Mouse (Mus musculus) liver, embryonic 15.5 days (tissue): ENCODE results near the gene Cnn3. TPM values are rescaled to one million over a fixed set of nuclear protein-coding genes. Genes with fewer than 3 reads are reported as not detected.

Source experiments
- ATAC-seq: fragments of 200-750 bp; cut with Nextera tagmentation; 2 replicates; pipeline ENCODE4 v1.8.0; 2017; ENCODE audit warnings: moderate number of reproducible peaks, mild to moderate bottlenecking, moderate library complexity; ENCODE audit not compliant: insufficient read depth
- H3K27ac ChIP-seq: fragments of 300-500 bp; sonication (generic); replicated peaks from 2 replicates; pipeline ENCODE4 v1.5.1; 2015; ENCODE audit warnings: mild to moderate bottlenecking, inconsistent platforms
- H3K27me3 ChIP-seq: fragments of 300-500 bp; sonication (generic); 2 replicates; pipeline ENCODE4 v1.6.1; 2015; ENCODE audit warnings: mild to moderate bottlenecking, inconsistent platforms
- H3K36me3 ChIP-seq: fragments of 300-500 bp; sonication (generic); replicated peaks from 2 replicates; pipeline ENCODE4 v1.6.1; 2015; ENCODE audit warnings: moderate library complexity, mild to moderate bottlenecking, inconsistent platforms
- H3K4me1 ChIP-seq: fragments of 300-500 bp; sonication (generic); replicated peaks from 2 replicates; pipeline ENCODE4 v1.6.1; 2015; ENCODE audit warnings: inconsistent platforms
- H3K4me2 ChIP-seq: fragments of 300-500 bp; sonication (generic); 2 replicates; pipeline ENCODE4 v1.6.1; 2015; ENCODE audit warnings: moderate library complexity, mild to moderate bottlenecking, inconsistent platforms
- H3K4me3 ChIP-seq: fragments of 300-500 bp; sonication (generic); replicated peaks from 2 replicates; pipeline ENCODE4 v1.5.1; 2015; ENCODE audit warnings: mild to moderate bottlenecking, inconsistent platforms
- H3K9ac ChIP-seq: fragments of 300-500 bp; sonication (generic); 2 replicates; pipeline ENCODE4 v1.6.1; 2015; ENCODE audit warnings: moderate library complexity, mild to moderate bottlenecking, inconsistent platforms
- H3K9me3 ChIP-seq: fragments of 300-500 bp; sonication (generic); replicated peaks from 2 replicates; pipeline ENCODE4 v1.6.1; 2016; ENCODE audit warnings: inconsistent platforms
- WGBS: fragments of 180-500 bp; shearing (Covaris S2); methylation state at CpG from one replicate; pipeline ENCODE4 v1.1.7; 2015; ENCODE audit warnings: mixed read lengths; ENCODE audit not compliant: insufficient replicate concordance; 5-methylcytosine and 5-hydroxymethylcytosine counted together
- polyA plus RNA-seq: library from polyadenylated mRNA; unstranded; fragments of >200 nt; fragmentation: Nextera tagmentation; extraction: Ambion mirVana; gene quantifications from 2 replicates; pipeline ENCODE4 v1.2.1, GENCODE M21; 2015

The Cnn3 gene
- 97.4 and 98.3 TPM in 2 replicates for polyA plus RNA-seq

DNA sequence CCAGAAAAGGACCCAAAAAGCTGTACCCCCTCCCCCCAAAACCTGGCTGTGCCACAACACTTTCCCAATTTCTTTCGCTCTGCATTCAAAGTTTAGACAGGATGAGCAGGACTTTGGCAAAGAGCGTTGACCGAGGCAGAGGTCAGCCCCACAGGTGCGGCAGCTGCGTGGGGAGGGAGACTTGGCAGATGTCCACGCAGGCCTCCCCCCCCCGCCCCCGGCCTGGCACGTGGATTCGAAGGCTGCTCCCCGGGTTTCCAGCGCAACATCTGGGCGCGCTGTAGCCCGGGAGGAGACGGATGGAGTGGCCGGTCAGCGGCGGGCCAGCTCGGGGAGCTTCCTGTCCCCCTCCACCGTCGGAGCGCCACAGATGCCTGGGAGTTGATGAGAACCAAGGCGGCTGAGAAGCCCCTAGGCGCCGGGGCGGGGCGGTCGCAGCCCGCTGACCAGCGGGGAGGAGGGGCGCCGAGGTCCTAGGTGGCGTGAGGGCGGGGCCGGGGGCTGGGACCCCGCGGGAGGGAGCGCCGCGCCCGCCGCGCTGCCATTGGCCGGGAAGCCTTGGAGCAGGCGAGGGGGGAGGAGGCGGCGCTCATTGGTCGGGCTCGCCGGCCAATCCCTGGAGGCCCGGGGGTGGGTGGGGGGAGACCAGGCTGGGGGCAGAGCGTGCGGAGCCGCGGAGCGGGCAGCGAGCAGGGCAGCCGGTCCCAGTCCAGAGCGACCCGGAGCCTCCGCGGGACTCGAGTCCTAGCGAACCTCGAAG, at the start of gene Cnn3:
Gene Cnn3, plus strand, starts transcription at position 637 of the 760 bp plus-strand sequence.
- Histone ChIP-seq H3K4me3 (peak within 1 kb of the TSS; percentile 71), H3K4me2 (peak within 1 kb of the TSS; percentile 95), H3K9ac (peak within 1 kb of the TSS; percentile 72), H3K36me3 (no peaks in the 10 kb centered on the region), H3K9me3 (no peaks in the 10 kb centered on the region), H3K27ac (peak within 1 kb of the TSS; percentile 81), H3K4me1 (peaks cover 46% of the 10 kb centered on the region), H3K27me3 (peaks cover 31% of the 10 kb centered on the region)
- ATAC-seq = peak; percentile 88
- WGBS = under 1% methylated on average over 64 of the region's 66 CpGs

DNA sequence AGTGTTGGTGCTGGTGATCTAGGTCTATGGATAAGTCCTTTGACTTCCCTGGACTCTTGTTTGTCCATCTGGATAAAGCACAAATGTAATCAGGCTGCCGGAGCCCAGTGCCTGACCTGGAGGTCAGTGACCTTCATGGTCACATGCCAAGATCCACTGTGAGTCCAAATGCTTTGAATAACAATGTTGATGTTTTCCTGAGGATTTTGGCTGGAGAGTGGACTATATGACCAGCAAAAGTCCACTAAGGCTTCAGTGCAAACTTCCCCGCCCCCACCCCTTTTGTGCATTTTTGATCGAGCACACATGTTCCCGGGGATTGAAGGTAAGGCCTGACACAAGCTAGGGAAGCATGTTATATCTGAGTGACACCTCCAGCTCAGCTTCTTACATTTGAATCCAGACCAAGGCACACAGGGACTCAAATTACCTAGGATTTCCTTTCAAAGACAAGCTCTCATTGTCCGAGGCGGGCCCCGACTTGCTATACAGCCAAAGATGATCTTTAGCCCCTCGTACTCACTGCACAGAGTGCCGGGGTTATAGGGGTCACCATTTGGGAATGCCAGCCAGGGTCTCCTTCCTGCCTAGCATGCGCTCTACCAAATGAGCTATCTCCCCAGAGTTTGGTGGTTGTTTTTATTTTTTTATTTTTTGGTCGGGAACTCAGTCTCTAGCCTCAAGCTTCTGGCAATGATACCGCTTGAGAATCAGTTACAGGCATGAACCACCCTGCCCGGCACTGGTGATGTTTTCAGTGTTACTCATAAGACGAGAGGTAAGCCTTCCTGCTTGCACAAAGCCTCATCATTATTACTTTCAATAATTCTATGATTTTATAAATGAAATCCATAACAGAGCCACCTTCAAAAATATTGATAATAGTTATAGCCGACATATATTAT, 47.3 kb upstream of the Cnn3 start:
- H3K27ac ChIP-seq = peak overlapping the region; percentile 24; the same call in 1 of the 2 replicates
- 65% methylated on average over 15 of the region's 15 CpGs for WGBS
- ATAC-seq = peak; percentile 61

DNA sequence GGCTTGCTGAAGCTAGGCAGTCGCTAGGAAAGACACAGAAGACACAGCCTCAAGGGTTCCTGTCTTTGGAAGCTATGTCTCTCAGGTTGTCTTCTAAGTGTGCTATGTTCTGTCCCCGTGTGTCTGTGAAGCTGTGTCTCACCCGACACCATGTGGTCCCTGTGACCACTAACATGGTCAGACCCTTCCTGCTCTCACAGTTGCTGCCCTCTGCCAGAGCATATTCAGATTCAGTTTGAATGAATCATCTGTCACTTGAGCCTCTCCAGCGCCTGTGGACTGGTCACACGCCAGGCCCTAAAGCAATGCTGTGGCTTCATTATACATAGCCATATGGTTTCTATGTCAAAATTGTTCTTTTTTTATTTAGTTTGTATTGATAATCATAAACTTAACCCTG, 46.6 kb upstream of the Cnn3 start:
- 65% methylated on average over 5 of the region's 5 CpGs for WGBS
- no peaks in the 10 kb centered on the region for H3K9me3 ChIP-seq
- H3K4me1 ChIP-seq = peaks cover 2% of the 10 kb centered on the region
- H3K27me3 ChIP-seq = no peaks in the 10 kb centered on the region
- no peak overlapping the region for H3K4me3 ChIP-seq
- H3K9ac ChIP-seq = no peak overlapping the region
- ATAC-seq = no peak
- no peak overlapping the region for H3K27ac ChIP-seq
- no peak overlapping the region for H3K4me2 ChIP-seq
- H3K36me3 ChIP-seq = no peaks in the 10 kb centered on the region

More for the DNA sequence above, 47.3 kb upstream of the Cnn3 start:
- no peak overlapping the region for H3K9ac ChIP-seq
- no peaks in the 10 kb centered on the region for H3K36me3 ChIP-seq
- H3K27me3 ChIP-seq = no peaks in the 10 kb centered on the region
- H3K4me3 ChIP-seq = no peak overlapping the region
- H3K4me1 ChIP-seq = peaks cover 4% of the 10 kb centered on the region
- H3K9me3 ChIP-seq = no peaks in the 10 kb centered on the region
- no peak overlapping the region for H3K4me2 ChIP-seq

DNA sequence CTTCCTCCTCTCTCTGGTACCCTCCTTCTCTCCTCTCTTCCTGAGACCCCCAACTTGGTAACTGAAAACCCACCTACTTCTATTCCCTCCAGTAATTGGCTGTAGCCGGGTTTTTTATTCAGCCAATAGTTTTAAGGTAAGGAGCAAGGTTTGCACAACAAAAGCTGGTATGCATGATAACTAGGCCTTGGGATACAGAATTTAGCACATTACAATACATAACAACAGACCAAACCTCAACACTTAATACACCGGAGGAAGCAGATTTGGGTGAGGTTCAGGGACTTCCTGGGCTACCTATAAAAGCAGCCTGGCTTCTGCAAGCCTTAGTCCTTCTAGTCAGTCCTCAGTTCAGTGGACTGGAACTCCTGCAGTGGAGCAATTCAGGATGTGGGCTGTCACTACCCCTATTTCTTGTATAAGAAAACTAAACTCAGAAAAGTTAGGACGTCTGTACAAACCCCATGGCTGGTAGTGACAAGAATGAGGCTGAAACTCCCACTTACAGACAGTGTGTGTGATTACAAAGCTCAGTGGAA, 38.8 kb upstream of the Cnn3 start:
- ATAC-seq = no peak
- Histone ChIP-seq H3K9ac (no peak overlapping the region), H3K4me2 (no peak overlapping the region), H3K27me3 (no peaks in the 10 kb centered on the region), H3K27ac (no peak overlapping the region), H3K4me1 (peaks cover 13% of the 10 kb centered on the region; the same call in 1 of the 2 replicates), H3K9me3 (no peaks in the 10 kb centered on the region), H3K4me3 (no peak overlapping the region), H3K36me3 (no peaks in the 10 kb centered on the region)
- WGBS = 59% methylated on average over 3 of the region's 3 CpGs

DNA sequence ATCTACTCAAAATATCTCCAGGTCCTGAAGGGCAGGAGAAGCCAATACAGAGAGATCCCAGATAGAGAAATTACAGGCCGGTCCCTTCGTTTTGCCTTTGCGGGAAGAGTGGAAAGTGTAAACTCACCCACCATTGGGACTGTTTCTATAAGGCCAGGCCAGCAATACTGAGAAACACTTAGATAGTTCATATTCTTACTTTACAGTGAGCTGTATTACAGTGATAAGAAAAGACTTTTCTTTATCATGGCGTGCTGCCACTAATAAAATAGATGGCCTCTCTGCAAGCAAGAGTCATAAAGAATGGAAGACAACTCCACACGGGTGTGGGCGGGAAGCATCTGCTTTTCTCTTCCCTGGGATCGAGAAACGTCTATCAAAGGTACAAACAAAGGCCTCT, 36.9 kb upstream of the Cnn3 start:
- 35% methylated on average over 8 of the region's 8 CpGs for WGBS
- ATAC-seq = no peak
- no peak overlapping the region for H3K27ac ChIP-seq

DNA sequence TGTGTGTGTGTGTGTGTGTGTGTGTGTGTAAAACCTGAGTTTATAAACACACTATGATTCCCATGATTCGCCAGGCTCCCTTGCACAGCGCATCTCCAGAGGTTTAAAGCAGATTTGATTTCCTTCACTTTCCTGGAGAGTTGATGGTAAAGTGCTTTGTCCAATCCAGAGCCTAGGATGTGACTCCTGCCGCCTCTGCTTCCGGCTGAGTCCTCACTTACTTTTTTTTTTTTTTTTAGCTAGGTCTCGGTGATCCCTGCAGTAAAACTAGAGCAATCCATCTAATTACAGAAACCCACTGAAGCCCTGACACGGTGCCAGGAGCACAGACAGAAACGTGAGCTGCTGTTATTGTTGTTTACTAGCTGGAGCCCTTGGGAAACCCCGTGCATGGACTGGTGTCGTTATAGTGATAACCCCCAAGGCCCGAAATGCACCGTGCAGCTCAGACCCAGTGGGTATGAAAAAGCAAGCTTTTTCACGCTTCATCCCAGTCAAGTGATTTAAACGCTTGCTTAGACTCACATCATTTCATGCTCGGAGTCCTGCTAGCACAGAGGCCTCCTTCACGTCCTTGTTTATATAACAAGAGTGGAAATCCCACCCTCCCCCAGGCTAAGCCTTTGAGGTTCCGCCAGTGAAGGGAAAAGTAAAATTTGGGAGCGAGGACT, 36.3 kb upstream of the Cnn3 start:
- H3K36me3 ChIP-seq = no peaks in the 10 kb centered on the region
- ATAC-seq = no peak
- H3K4me1 ChIP-seq = peaks cover 13% of the 10 kb centered on the region; the same call in 1 of the 2 replicates
- no peak overlapping the region for H3K9ac ChIP-seq
- no peak overlapping the region for H3K27ac ChIP-seq
- H3K4me2 ChIP-seq = 0 out of 2 replicates have a peak overlapping the region, but pooled peaks have one; percentile 1
- 55% methylated on average over 17 of the region's 17 CpGs for WGBS
- H3K27me3 ChIP-seq = no peaks in the 10 kb centered on the region
- H3K9me3 ChIP-seq = no peaks in the 10 kb centered on the region
- no peak overlapping the region for H3K4me3 ChIP-seq

More for the DNA sequence above, 36.9 kb upstream of the Cnn3 start:
- Histone ChIP-seq H3K4me1 (peaks cover 13% of the 10 kb centered on the region; the same call in 1 of the 2 replicates), H3K9me3 (no peaks in the 10 kb centered on the region), H3K36me3 (no peaks in the 10 kb centered on the region), H3K27me3 (no peaks in the 10 kb centered on the region), H3K4me3 (no peak overlapping the region), H3K4me2 (no peak overlapping the region), H3K9ac (no peak overlapping the region)

DNA sequence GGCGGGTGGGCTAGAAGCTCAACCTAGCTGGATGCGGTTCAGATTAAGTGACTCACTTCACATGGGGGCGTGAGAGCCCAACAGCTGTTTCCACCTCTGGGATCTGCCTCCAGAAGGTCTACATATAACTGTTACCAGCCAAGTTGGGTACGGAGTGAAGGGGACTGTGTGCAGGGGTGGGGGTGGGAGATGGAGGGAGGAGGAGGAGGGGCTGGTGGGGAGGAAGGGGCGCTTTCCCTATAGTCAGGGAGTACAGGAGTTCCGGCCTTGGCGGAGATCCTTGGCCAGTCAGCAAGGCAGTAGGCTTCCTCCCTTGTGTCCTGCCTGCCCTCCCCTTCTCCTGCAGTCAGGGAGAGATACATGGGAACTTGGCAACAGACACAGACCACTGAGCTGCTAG, 35.6 kb upstream of the Cnn3 start:
- ATAC-seq = no peak
- Histone ChIP-seq H3K9me3 (no peaks in the 10 kb centered on the region), H3K9ac (no peak overlapping the region), H3K36me3 (no peaks in the 10 kb centered on the region), H3K4me1 (peaks cover 13% of the 10 kb centered on the region; the same call in 1 of the 2 replicates), H3K27ac (no peak overlapping the region), H3K27me3 (no peaks in the 10 kb centered on the region), H3K4me2 (no peak overlapping the region), H3K4me3 (no peak overlapping the region)
- WGBS = 67% methylated on average over 7 of the region's 7 CpGs

DNA sequence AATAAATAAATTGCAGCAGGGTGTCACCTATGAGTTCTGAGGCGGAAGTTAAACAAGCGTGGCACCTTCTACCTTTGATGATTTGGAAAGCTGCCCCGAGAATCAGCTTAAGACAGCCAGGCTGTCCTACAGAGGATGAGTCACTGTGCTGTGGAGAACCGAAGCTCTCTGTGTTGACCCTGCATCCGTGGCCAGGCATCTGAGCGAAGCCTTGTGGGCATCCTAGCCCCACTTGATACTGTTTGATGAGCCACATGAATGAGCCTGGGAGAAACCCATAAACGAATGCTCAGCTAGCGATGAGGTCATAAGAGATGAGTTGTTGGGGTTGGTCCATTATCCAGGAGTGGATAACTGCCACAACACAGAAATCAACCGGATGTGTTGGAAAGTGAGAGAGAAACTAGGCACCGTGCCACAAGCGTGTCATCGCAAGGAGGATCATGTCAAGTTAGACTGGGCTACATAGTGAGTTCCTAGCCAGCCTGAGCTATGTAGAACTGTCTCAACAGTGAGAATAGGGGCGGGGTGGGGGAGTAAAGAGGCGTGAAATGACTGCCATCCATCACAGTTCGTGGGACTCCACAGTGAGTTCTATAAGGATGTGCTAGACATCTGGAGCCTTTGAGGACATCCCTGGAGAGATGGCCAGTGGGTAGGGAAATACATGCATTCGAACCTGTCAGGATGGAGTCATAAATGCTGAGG, 30.6 kb upstream of the Cnn3 start:
- Histone ChIP-seq H3K27me3 (no peaks in the 10 kb centered on the region), H3K27ac (no peak overlapping the region), H3K9ac (no peak overlapping the region), H3K36me3 (no peaks in the 10 kb centered on the region), H3K4me2 (no peak overlapping the region), H3K9me3 (no peaks in the 10 kb centered on the region), H3K4me3 (no peak overlapping the region), H3K4me1 (peaks cover 5% of the 10 kb centered on the region; the same call in 1 of the 2 replicates)
- WGBS = 72% methylated on average over 16 of the region's 16 CpGs
- no peak for ATAC-seq

DNA sequence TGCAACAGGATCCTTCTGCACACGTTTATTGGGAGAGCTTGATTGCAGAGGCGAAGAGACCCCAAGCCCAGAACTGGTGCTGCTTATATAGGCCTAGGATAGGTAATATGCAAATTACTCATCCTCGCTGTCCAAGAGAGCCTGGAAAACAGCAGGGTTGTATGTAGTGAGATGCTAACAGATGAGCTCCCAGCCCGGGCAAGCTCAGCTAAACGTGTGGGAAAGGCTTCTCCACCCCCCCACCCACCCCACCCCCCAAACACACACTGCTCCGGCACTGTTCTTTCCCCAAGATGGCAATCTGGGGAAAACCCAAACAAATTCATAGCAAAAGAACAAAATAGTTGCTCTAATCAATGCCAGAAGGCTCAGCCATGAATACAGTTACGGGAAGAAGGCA, 29.7 kb upstream of the Cnn3 start:
- no peaks in the 10 kb centered on the region for H3K27me3 ChIP-seq
- H3K36me3 ChIP-seq = no peaks in the 10 kb centered on the region
- H3K4me2 ChIP-seq = no peak overlapping the region
- H3K27ac ChIP-seq = no peak overlapping the region
- no peaks in the 10 kb centered on the region for H3K9me3 ChIP-seq
- no peak overlapping the region for H3K4me3 ChIP-seq
- peaks cover 5% of the 10 kb centered on the region; the same call in 1 of the 2 replicates for H3K4me1 ChIP-seq
- ATAC-seq = no peak
- H3K9ac ChIP-seq = no peak overlapping the region
- 66% methylated on average over 7 of the region's 7 CpGs for WGBS

DNA sequence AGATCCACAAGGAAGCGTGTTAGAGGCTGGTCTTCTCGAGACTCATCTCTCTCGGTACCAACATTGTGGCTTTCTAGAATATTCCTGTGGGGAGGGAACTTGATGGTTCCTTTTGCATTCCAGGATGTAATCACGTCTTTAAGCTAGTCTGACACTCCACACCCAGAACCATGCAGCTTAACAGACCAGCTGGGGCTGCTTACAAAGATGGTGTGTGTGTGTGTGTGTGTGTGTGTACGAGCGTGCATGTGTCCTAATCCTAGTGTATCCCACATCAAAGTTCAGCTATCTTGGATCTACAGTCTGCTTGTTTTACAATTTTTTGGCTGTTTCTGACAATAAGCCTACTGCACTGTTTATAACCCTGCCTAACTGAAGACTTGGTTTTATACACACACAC, 29.3 kb upstream of the Cnn3 start:
- no peak overlapping the region for H3K4me3 ChIP-seq
- no peak overlapping the region for H3K9ac ChIP-seq
- no peaks in the 10 kb centered on the region for H3K36me3 ChIP-seq
- H3K9me3 ChIP-seq = no peaks in the 10 kb centered on the region
- H3K4me1 ChIP-seq = peaks cover 5% of the 10 kb centered on the region; the same call in 1 of the 2 replicates
- no peaks in the 10 kb centered on the region for H3K27me3 ChIP-seq
- H3K27ac ChIP-seq = no peak overlapping the region
- no peak overlapping the region for H3K4me2 ChIP-seq
- no peak for ATAC-seq
- 62% methylated on average over 6 of the region's 6 CpGs for WGBS
